Mouse (Mus musculus): ENCODE data around the gene Pip5k1c. TPM values are rescaled to one million over a fixed set of nuclear protein-coding genes. Genes with fewer than 3 reads are reported as not detected.

The Pip5k1c gene
- polyA plus RNA-seq, 1 experiment from 2014 or later: 99.3 TPM

- H3K9me3 ChIP-seq: 0 out of 2 replicates have a peak, but pooled peaks cover 5% of the 10 kb centered on the region
- 90% methylated on average over 4 of the region's 4 CpGs for WGBS
- no peak for ATAC-seq (ENCODE audit: low FRiP score, low read depth)
- H3K4me3 ChIP-seq: no peak overlapping the region
- H3K9ac ChIP-seq: no peak overlapping the region
- no peak overlapping the region for H3K4me2 ChIP-seq (replicated peaks)
- H3K4me1 ChIP-seq: peaks cover 27% of the 10 kb centered on the region
- peaks cover 41% of the 10 kb centered on the region for H3K36me3 ChIP-seq
- no peak overlapping the region for H3K27ac ChIP-seq
- H3K27me3 ChIP-seq (replicated peaks): peaks cover 41% of the 10 kb centered on the region
Observed at GRCm38 (mm10) chr10:81261025-81261424, 31.7 kb upstream of the Pip5k1c start.

- ATAC-seq (ENCODE audit: low FRiP score, low read depth): no peak
- peaks cover 41% of the 10 kb centered on the region for H3K36me3 ChIP-seq
- H3K4me2 ChIP-seq (replicated peaks): peak overlapping the region; percentile 66
- H3K27me3 ChIP-seq (replicated peaks): no peaks in the 10 kb centered on the region
- peaks cover 17% of the 10 kb centered on the region for H3K4me1 ChIP-seq
- WGBS: 96% methylated on average over 8 of the region's 8 CpGs
- H3K27ac ChIP-seq: no peak overlapping the region
- H3K9ac ChIP-seq: peak overlapping the region; percentile 42
- H3K4me3 ChIP-seq: no peak overlapping the region
- H3K9me3 ChIP-seq: 0 out of 2 replicates have a peak, but pooled peaks cover 3% of the 10 kb centered on the region
Observed at GRCm38 (mm10) chr10:81265540-81265939, 27.2 kb upstream of the Pip5k1c start.

- H3K36me3 ChIP-seq: peaks cover 48% of the 10 kb centered on the region
- WGBS: under 1% methylated on average over 48 of the region's 48 CpGs
- peak within 1 kb of the TSS; percentile 85 for H3K4me2 ChIP-seq (replicated peaks)
- no peaks in the 10 kb centered on the region for H3K9me3 ChIP-seq
- ATAC-seq (ENCODE audit: low FRiP score, low read depth): peak; percentile 92
- H3K9ac ChIP-seq: peak within 1 kb of the TSS; percentile 66; the same call in 1 of the 2 replicates
- no peak within 1 kb of the TSS for H3K27ac ChIP-seq
- no peaks in the 10 kb centered on the region for H3K27me3 ChIP-seq (replicated peaks)
- peak within 1 kb of the TSS; percentile 62 for H3K4me3 ChIP-seq
- peaks cover 17% of the 10 kb centered on the region for H3K4me1 ChIP-seq
Observed at GRCm38 (mm10) chr10:81266211-81267105, 26.3 kb upstream of the Pip5k1c start, which contains the start of the genes Mrpl54 and Apba3. TSS of gene Mrpl54 (minus strand) at chr10:81266934. TSS of gene Apba3 (plus strand) at chr10:81266960.

- Histone ChIP-seq H3K4me2 (replicated peaks) (peak overlapping the region; percentile 85), H3K9ac (peak overlapping the region; percentile 77), H3K27ac (no peak overlapping the region), H3K4me3 (peak overlapping the region; percentile 54), H3K36me3 (peaks cover 49% of the 10 kb centered on the region), H3K4me1 (peaks cover 17% of the 10 kb centered on the region), H3K9me3 (no peaks in the 10 kb centered on the region), H3K27me3 (replicated peaks) (no peaks in the 10 kb centered on the region)
- WGBS: 4% methylated on average over 23 of the region's 23 CpGs
- ATAC-seq (ENCODE audit: low FRiP score, low read depth): peak; percentile 56; the same call in 1 of the 2 replicates
Observed at GRCm38 (mm10) chr10:81268056-81268455, 24.7 kb upstream of the Pip5k1c start.

GRCm38 (mm10) chr10:81268643-81269412 is 23.9 kb upstream of the Pip5k1c start:
- Histone ChIP-seq H3K9ac (peak overlapping the region; percentile 77), H3K4me3 (peak overlapping the region; percentile 54), H3K9me3 (no peaks in the 10 kb centered on the region), H3K27me3 (replicated peaks) (no peaks in the 10 kb centered on the region), H3K4me2 (replicated peaks) (peak overlapping the region; percentile 85), H3K36me3 (peaks cover 49% of the 10 kb centered on the region), H3K4me1 (peaks cover 17% of the 10 kb centered on the region), H3K27ac (no peak overlapping the region)
- 83% methylated on average over 16 of the region's 16 CpGs for WGBS
- ATAC-seq (ENCODE audit: low FRiP score, low read depth): no peak

GRCm38 (mm10) chr10:81272356-81272755 is 20.4 kb upstream of the Pip5k1c start:
- Histone ChIP-seq H3K36me3 (peaks cover 33% of the 10 kb centered on the region), H3K9me3 (no peaks in the 10 kb centered on the region), H3K4me1 (peaks cover 12% of the 10 kb centered on the region), H3K9ac (no peak overlapping the region), H3K4me2 (replicated peaks) (no peak overlapping the region), H3K27ac (no peak overlapping the region), H3K27me3 (replicated peaks) (no peaks in the 10 kb centered on the region), H3K4me3 (no peak overlapping the region)
- WGBS: 93% methylated on average over 21 of the region's 21 CpGs
- no peak for ATAC-seq (ENCODE audit: low FRiP score, low read depth)

GRCm38 (mm10) chr10:81273842-81274241 is 18.9 kb upstream of the Pip5k1c start:
- Histone ChIP-seq H3K4me2 (replicated peaks) (no peak overlapping the region), H3K27me3 (replicated peaks) (no peaks in the 10 kb centered on the region; the same call in 1 of the 2 replicates)

GRCm38 (mm10) chr10:81277676-81278075 is 15.1 kb upstream of the Pip5k1c start:
- 80% methylated on average over 22 of the region's 22 CpGs for WGBS
- ATAC-seq (ENCODE audit: low FRiP score, low read depth): no peak
- peaks cover 12% of the 10 kb centered on the region for H3K27me3 ChIP-seq (replicated peaks)

More at GRCm38 (mm10) chr10:81273842-81274241, 18.9 kb upstream of the Pip5k1c start:
- no peak for ATAC-seq (ENCODE audit: low FRiP score, low read depth)
- peaks cover 33% of the 10 kb centered on the region for H3K36me3 ChIP-seq
- WGBS: 95% methylated on average over 19 of the region's 19 CpGs
- H3K9ac ChIP-seq: no peak overlapping the region
- peaks cover 4% of the 10 kb centered on the region for H3K4me1 ChIP-seq
- H3K9me3 ChIP-seq: no peaks in the 10 kb centered on the region
- no peak overlapping the region for H3K4me3 ChIP-seq
- H3K27ac ChIP-seq: no peak overlapping the region

GRCm38 (mm10) chr10:81279496-81279895 is 13.3 kb upstream of the Pip5k1c start:
- ATAC-seq (ENCODE audit: low FRiP score, low read depth): no peak
- peaks cover 7% of the 10 kb centered on the region for H3K4me1 ChIP-seq
- H3K9ac ChIP-seq: no peak overlapping the region
- H3K36me3 ChIP-seq: no peaks in the 10 kb centered on the region
- no peak overlapping the region for H3K4me3 ChIP-seq
- H3K9me3 ChIP-seq: no peaks in the 10 kb centered on the region
- 25% methylated on average over 10 of the region's 10 CpGs for WGBS
- H3K27ac ChIP-seq: no peak overlapping the region
- peaks cover 30% of the 10 kb centered on the region for H3K27me3 ChIP-seq (replicated peaks)
- H3K4me2 ChIP-seq (replicated peaks): no peak overlapping the region

More at GRCm38 (mm10) chr10:81277676-81278075, 15.1 kb upstream of the Pip5k1c start:
- peaks cover 7% of the 10 kb centered on the region for H3K4me1 ChIP-seq
- H3K9ac ChIP-seq: no peak overlapping the region
- no peak overlapping the region for H3K4me3 ChIP-seq
- H3K36me3 ChIP-seq: peaks cover 13% of the 10 kb centered on the region
- no peak overlapping the region for H3K27ac ChIP-seq
- no peak overlapping the region for H3K4me2 ChIP-seq (replicated peaks)
- no peaks in the 10 kb centered on the region for H3K9me3 ChIP-seq

- H3K4me1 ChIP-seq: peaks cover 10% of the 10 kb centered on the region
- no peak for ATAC-seq (ENCODE audit: low FRiP score, low read depth)
- H3K9me3 ChIP-seq: no peaks in the 10 kb centered on the region
- peaks cover 41% of the 10 kb centered on the region for H3K27me3 ChIP-seq (replicated peaks)
- H3K36me3 ChIP-seq: no peaks in the 10 kb centered on the region
- no peak overlapping the region for H3K4me2 ChIP-seq (replicated peaks)
- WGBS: 49% methylated on average over 6 of the region's 6 CpGs
- H3K9ac ChIP-seq: no peak overlapping the region
- H3K27ac ChIP-seq: no peak overlapping the region
- no peak overlapping the region for H3K4me3 ChIP-seq
Observed at GRCm38 (mm10) chr10:81284189-81284588, 8.6 kb upstream of the Pip5k1c start.

GRCm38 (mm10) chr10:81284719-81285118 is 8.0 kb upstream of the Pip5k1c start:
- Histone ChIP-seq H3K36me3 (no peaks in the 10 kb centered on the region), H3K4me3 (peak overlapping the region; percentile 42; the same call in 1 of the 2 replicates), H3K27me3 (replicated peaks) (peaks cover 41% of the 10 kb centered on the region), H3K4me1 (peaks cover 4% of the 10 kb centered on the region; the same call in 1 of the 2 replicates), H3K9me3 (no peaks in the 10 kb centered on the region), H3K4me2 (replicated peaks) (peak overlapping the region; percentile 69; the same call in 1 of the 2 replicates), H3K27ac (no peak overlapping the region), H3K9ac (no peak overlapping the region)
- ATAC-seq (ENCODE audit: low FRiP score, low read depth): no peak
- 11% methylated on average over 17 of the region's 17 CpGs for WGBS
